Mouse (Mus musculus): ENCODE data around the gene Cdk4. TPM values are rescaled to one million over a fixed set of nuclear protein-coding genes. Genes with fewer than 3 reads are reported as not detected.
"Not testable (repeated sequence)": the region's sequence is repeated elsewhere in the genome, so short reads cannot be mapped to it uniquely, and the experiment has no call there.

Gene Cdk4
- polyA plus RNA-seq, 1 experiment from 2014 or later = 1,992 TPM

DNA sequence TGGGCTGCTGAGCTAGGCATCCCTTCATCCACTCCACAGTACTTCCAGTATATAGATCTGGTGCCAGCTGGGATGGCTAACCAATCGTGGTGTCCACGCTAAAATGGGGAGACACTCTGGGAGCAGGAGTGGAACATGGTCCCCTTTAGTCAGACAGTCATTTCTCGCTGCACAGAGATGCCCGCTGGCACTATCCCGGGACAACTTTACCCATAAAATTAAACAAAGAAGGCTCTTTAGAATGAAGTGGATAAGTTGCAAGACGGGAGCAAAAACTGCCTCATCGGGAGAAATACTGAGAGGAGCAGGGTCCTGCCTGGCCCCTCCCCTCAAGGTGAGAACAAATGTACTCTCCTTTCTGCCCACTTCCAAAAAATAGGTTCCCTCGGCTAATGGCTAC, 4.6 kb upstream of the Cdk4 start:
- no peaks in the 10 kb centered on the region for H3K9me3 ChIP-seq
- H3K4me3 ChIP-seq = peak overlapping the region; percentile 87
- ATAC-seq (ENCODE audit: insufficient number of reproducible peaks, insufficient read depth, low FRiP score, low TSS enrichment, low read depth) = no peak
- H3K27ac ChIP-seq = no peak overlapping the region
- peak overlapping the region; percentile 94 for H3K4me2 ChIP-seq
- peak overlapping the region; percentile 88 for H3K9ac ChIP-seq
- peaks cover 34% of the 10 kb centered on the region for H3K27me3 ChIP-seq
- 8% methylated on average over 8 of the region's 8 CpGs for WGBS
- peaks cover 32% of the 10 kb centered on the region for H3K36me3 ChIP-seq
- H3K4me1 ChIP-seq = peaks cover 23% of the 10 kb centered on the region

DNA sequence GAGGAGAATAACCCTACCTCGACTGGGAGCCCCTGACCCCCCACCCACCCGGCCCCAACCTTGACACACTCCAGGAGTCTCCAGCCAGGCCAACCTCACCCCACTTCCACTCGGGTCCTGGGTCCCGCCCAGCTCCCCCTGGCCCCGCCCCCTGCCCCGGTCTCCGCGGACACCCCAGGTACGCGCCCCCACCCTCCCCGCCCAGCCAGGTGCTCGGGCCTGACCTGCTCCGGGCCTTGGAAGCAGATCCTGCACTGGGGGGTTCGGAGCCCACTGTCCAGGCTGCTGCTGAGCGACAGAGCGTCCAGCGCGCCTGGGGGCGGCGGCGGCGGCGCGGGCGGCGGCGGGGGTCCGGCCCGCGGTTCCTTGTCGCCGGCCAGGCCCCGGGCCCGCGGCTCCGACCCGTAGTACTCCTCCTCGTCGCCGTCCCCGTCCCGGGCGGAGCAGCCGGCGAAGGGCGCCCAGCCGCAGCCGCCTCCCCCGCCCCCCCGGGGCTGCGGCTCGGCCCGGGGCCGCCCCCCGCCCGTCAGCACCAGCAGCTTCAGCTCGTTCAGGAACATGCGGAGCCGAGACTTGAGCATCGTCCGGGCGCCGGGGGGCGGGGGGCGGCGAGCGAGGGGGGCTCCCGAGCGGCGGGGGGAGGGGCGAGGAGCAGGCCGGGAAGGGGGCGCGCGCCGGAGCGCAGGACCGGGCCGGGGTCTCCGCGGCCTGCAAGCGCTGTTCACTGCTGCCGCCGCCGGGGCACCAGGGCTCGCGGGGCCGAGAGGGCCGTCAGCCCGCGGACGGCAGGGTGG, 4.0 kb upstream of the Cdk4 start:
- Histone ChIP-seq H3K36me3 (peaks cover 27% of the 10 kb centered on the region), H3K4me1 (peaks cover 23% of the 10 kb centered on the region), H3K27me3 (peaks cover 31% of the 10 kb centered on the region), H3K4me3 (peak overlapping the region; percentile 87), H3K4me2 (peak overlapping the region; percentile 94), H3K27ac (peak overlapping the region; percentile 57), H3K9ac (peak overlapping the region; percentile 88), H3K9me3 (no peaks in the 10 kb centered on the region)
- ATAC-seq (ENCODE audit: insufficient number of reproducible peaks, insufficient read depth, low FRiP score, low TSS enrichment, low read depth) = no peak
- 0% methylated on average over 46 of the region's 92 CpGs for WGBS

DNA sequence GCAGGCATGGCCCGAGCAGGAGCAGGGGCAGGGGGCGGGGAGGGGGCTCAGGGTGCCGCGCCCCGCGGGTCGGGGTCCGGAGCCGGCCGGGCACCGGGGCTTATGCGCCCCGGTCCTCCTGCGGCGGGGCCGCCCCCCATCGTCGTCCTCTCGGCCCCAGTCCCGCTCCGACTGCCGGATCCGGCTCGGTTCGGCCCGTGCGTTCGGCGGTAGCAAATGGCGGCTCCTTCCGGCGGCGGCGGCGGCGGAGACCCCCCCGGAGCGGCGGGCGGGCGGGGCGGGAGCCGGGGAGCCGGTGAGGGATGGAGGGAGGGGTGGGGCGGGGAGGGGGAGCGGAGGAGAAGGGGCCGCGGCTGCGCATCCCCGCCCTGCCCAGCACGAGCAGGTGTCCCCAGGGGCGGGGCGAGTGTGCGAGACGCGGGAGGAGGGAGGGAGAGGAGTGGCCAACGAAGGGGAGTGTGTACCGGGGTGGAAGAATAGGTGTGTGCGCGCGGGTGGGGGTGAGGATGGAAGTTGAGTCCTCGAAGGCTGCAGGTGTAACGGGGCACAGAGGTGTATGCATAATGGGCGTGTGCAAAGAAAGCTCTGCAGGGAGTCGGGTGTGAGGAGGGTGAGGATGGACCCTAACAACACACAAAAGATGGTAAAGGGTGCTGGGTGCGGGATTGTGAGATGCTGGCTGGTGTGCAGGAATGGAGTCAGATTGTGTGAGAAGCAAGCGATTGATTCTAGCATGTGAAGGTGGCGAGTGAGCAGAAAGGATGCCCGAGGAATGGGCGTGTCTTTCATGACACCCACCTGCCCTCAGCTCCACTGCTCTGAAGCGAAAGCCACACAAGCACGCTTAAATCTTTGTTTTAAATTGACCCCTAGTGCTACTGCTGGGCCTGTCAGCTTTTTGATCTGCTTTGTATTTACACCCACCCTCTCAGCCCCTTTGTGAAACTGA, 3.1 kb upstream of the Cdk4 start, which contains the start of gene March9:
TSS of gene March9 (minus strand) at position 217 of the 949 bp plus-strand sequence.
- peaks cover 29% of the 10 kb centered on the region for H3K36me3 ChIP-seq
- 1% methylated on average over 48 of the region's 72 CpGs for WGBS
- H3K4me2 ChIP-seq = peak within 1 kb of the TSS; percentile 94
- H3K27me3 ChIP-seq = peaks cover 31% of the 10 kb centered on the region
- peak within 1 kb of the TSS; percentile 57 for H3K27ac ChIP-seq
- peaks cover 31% of the 10 kb centered on the region for H3K4me1 ChIP-seq
- peak within 1 kb of the TSS; percentile 87 for H3K4me3 ChIP-seq
- ATAC-seq (ENCODE audit: insufficient number of reproducible peaks, insufficient read depth, low FRiP score, low TSS enrichment, low read depth) = peak; percentile 24; the same call in 1 of the 2 replicates
- H3K9me3 ChIP-seq = no peaks in the 10 kb centered on the region
- H3K9ac ChIP-seq = peak within 1 kb of the TSS; percentile 88

DNA sequence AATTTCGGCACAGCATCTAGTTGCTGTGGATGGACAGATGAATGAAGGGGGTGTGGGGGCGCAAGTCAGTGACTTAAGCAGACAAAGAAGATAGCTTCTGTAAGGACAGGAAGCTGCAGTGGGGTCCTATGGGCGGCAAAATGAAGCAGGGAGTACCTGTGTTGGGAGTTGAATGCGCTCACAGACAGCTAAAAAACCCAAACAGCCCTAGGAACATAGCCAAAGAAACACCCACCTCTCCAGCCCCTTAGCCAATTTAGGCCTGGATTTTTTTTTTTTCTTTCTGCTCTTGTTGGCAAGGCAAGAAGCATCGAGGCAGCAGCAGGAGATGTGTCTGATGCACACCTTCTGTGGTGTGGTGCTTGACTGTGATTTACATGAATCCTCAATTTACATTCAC, 2.2 kb upstream of the Cdk4 start:
- Histone ChIP-seq H3K36me3 (peaks cover 30% of the 10 kb centered on the region), H3K9me3 (no peaks in the 10 kb centered on the region), H3K4me2 (no peak overlapping the region), H3K4me3 (peak overlapping the region; percentile 87; the same call in 1 of the 2 replicates), H3K9ac (no peak overlapping the region), H3K27ac (no peak overlapping the region), H3K27me3 (peaks cover 31% of the 10 kb centered on the region), H3K4me1 (peaks cover 29% of the 10 kb centered on the region)
- WGBS = 31% methylated on average over 5 of the region's 5 CpGs
- ATAC-seq (ENCODE audit: insufficient number of reproducible peaks, insufficient read depth, low FRiP score, low TSS enrichment, low read depth) = no peak

DNA sequence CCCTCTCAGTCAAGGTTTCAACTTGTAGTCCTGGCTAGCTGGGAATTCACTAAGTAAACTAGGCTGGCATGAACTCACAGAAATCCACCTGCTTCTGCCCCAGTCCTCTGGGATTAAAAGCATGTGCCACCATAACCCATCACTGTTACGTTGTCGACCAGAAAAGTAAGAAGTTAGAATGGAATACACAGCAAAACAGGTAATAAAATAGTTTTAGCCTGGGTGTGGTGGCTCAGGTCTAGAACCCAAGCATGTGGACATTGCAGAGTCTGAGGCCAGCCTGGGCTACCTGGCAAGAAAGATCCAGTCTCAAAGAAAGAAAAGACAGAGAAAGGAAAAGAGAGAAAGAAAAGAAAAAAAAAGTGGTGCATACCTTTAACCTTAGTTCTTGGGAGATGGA, 1.8 kb upstream of the Cdk4 start:
- Histone ChIP-seq H3K36me3 (peaks cover 30% of the 10 kb centered on the region), H3K27me3 (peaks cover 31% of the 10 kb centered on the region), H3K4me3 (no peak overlapping the region), H3K9ac (no peak overlapping the region), H3K27ac (no peak overlapping the region), H3K4me1 (peaks cover 29% of the 10 kb centered on the region), H3K4me2 (no peak overlapping the region), H3K9me3 (no peaks in the 10 kb centered on the region)
- WGBS = 74% methylated on average over 2 of the region's 2 CpGs
- ATAC-seq (ENCODE audit: insufficient number of reproducible peaks, insufficient read depth, low FRiP score, low TSS enrichment, low read depth) = no peak

DNA sequence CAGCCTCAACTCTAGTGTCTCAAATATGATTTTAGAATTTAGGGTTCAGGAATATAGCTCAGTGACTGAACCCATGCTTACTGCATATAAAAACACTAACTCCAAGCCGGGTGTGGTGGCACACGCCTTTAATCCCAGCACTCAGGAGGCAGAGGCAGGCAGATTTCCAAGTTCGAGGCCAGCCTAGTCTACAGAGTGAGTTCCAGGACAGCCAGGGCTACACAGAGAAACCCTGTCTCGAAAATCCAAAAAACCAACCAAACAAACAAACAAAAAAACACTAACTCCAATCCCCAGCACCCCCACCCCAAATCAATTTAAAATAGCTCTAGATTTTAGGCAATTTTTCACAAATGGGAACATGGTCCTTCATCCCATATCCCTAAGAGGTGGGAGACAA, 1.2 kb upstream of the Cdk4 start:
- not testable (repeated sequence) for H3K4me3 ChIP-seq; H3K27ac ChIP-seq; H3K9me3 ChIP-seq; H3K9ac ChIP-seq; ATAC-seq (ENCODE audit: insufficient number of reproducible peaks, insufficient read depth, low FRiP score, low TSS enrichment, low read depth); H3K4me2 ChIP-seq
- peaks cover 33% of the 10 kb centered on the region for H3K4me1 ChIP-seq
- H3K27me3 ChIP-seq = peaks cover 31% of the 10 kb centered on the region
- 86% methylated on average over 4 of the region's 4 CpGs for whole genome bisulfite sequencing
- H3K36me3 ChIP-seq = peaks cover 32% of the 10 kb centered on the region

DNA sequence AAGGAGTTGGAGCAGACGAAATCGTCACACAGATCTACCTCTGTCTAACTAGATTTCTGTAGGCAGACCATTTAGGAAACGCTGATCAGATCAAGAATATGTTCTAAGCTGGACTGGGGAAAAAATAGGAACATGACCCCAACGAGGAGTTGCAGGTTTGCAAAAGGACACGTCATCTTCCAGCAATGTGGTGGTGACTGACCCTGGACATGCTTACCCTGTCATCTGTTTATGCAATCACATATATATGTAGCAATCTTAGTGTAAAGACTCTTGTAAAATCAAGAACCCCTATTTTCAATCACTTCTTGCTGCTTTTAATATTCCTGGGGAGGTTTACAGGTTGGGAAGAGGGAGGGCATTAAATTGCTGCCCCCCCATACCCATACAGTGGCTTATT, 831 bp upstream of the Cdk4 start:
- 76% methylated on average over 5 of the region's 5 CpGs for WGBS
- Histone ChIP-seq H3K36me3 (peaks cover 32% of the 10 kb centered on the region), H3K27ac (no peak overlapping the region), H3K9me3 (no peaks in the 10 kb centered on the region), H3K4me2 (no peak overlapping the region), H3K9ac (no peak overlapping the region), H3K27me3 (peaks cover 31% of the 10 kb centered on the region), H3K4me3 (no peak overlapping the region; the same call in 1 of the 2 replicates), H3K4me1 (peaks cover 33% of the 10 kb centered on the region)
- no peak for ATAC-seq (ENCODE audit: insufficient number of reproducible peaks, insufficient read depth, low FRiP score, low TSS enrichment, low read depth)

DNA sequence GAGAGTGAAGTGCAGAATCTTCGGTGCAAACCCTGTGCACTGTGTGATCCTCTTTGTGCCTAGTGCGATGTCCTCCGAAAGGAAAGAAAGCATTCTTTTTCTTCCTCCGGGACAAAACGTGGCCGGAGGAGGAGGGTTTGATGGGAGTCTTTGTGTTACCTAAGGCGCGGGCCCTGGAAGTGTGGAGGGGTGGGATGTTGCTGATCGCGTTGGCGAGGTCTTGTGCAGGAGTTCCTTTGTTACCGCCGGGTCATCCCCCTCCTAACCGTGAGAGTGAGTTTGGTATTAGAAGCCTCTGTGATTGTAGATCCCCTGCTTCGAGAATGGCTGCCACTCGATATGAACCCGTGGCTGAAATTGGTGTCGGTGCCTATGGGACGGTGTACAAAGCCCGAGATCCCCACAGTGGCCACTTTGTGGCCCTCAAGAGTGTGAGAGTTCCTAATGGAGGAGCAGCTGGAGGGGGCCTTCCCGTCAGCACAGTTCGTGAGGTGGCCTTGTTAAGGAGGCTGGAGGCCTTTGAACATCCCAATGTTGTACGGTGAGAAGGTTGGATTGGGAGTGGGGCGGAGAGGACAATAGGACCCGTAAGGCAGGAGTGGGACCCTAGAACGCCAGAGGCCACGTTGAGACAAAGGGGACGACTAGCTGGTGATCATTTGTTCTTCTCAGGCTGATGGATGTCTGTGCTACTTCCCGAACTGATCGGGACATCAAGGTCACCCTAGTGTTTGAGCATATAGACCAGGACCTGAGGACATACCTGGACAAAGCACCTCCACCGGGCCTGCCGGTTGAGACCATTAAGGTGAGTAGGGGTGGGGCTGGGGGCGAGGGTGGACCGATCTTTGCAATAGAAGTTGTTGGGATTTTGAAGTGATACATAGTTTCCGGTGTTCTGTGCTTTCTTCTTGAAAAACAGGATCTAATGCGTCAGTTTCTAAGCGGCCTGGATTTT, 858 bp downstream of the Cdk4 start:
- H3K4me1 ChIP-seq = peaks cover 37% of the 10 kb centered on the region
- ATAC-seq (ENCODE audit: insufficient number of reproducible peaks, insufficient read depth, low FRiP score, low TSS enrichment, low read depth) = no peak; the same call in 1 of the 2 replicates
- 12% methylated on average over 37 of the region's 37 CpGs for WGBS
- peaks cover 19% of the 10 kb centered on the region for H3K27me3 ChIP-seq
- H3K4me2 ChIP-seq = peak overlapping the region; percentile 91
- peak overlapping the region; percentile 88 for H3K4me3 ChIP-seq
- H3K9me3 ChIP-seq = no peaks in the 10 kb centered on the region
- peak overlapping the region; percentile 97 for H3K9ac ChIP-seq
- H3K36me3 ChIP-seq = peaks cover 43% of the 10 kb centered on the region
- peak overlapping the region; percentile 85 for H3K27ac ChIP-seq

DNA sequence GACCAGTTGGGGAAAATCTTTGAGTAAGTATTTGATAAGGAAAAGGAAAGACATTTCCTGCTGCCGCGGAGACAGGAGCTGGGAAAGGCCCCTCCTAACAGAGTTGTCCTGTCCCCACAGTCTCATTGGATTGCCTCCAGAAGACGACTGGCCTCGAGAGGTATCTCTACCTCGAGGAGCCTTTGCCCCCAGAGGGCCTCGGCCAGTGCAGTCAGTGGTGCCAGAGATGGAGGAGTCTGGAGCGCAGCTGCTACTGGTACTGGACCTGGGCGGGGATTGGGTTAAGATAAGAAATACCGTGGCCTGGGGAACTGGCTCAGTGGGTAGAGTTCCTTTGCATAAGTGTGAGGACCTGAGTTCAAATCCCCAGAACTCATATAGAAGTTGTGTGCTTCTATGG, 2.6 kb downstream of the Cdk4 start:
- Histone ChIP-seq H3K9me3 (no peaks in the 10 kb centered on the region), H3K4me1 (peaks cover 34% of the 10 kb centered on the region), H3K27me3 (peaks cover 7% of the 10 kb centered on the region; the same call in 1 of the 2 replicates), H3K4me3 (no peak overlapping the region), H3K27ac (no peak overlapping the region), H3K9ac (no peak overlapping the region), H3K4me2 (no peak overlapping the region), H3K36me3 (peaks cover 43% of the 10 kb centered on the region)
- 90% methylated on average over 9 of the region's 9 CpGs for WGBS
- ATAC-seq (ENCODE audit: insufficient number of reproducible peaks, insufficient read depth, low FRiP score, low TSS enrichment, low read depth) = no peak

DNA sequence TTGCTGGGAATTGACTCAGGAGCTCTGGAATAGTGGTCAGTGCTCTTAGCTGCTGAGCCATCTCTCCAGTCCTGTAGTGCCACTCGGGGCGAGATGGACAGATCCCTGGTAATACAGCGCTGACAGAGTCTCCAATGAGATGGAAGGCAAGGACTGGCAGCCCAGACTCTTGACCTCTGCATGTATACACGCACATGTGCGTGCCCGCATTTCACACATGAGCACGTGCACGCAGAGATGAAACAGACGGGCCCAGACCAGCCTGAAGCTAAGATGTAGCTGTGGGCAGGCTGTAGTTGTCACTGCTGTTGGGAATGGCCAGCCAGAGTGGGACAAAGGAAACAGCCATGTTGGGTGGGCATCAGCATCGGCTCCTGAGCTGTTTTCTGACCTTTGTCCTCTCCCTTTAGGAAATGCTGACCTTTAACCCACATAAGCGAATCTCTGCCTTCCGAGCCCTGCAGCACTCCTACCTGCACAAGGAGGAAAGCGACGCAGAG, 3.2 kb downstream of the Cdk4 start:
- 0 out of 2 replicates have a peak, but pooled peaks cover 1% of the 10 kb centered on the region for H3K27me3 ChIP-seq
- H3K4me1 ChIP-seq = peaks cover 40% of the 10 kb centered on the region
- no peaks in the 10 kb centered on the region for H3K9me3 ChIP-seq
- ATAC-seq (ENCODE audit: insufficient number of reproducible peaks, insufficient read depth, low FRiP score, low TSS enrichment, low read depth) = no peak
- no peak overlapping the region for H3K4me2 ChIP-seq
- no peak overlapping the region for H3K9ac ChIP-seq
- H3K27ac ChIP-seq = no peak overlapping the region
- WGBS = 88% methylated on average over 14 of the region's 14 CpGs
- H3K36me3 ChIP-seq = peaks cover 43% of the 10 kb centered on the region
- no peak overlapping the region for H3K4me3 ChIP-seq
